Mouse (Mus musculus): ENCODE measurements around the gene Noto.

Noto gene

GRCm38 (mm10) chr6:85423836-85424379 lies at the start of gene Noto:
Noto (plus strand) TSS chr6:85423886.
- no peak for DNase-seq (ENCODE audit: low spot score in 2 of 2)

- DNase-seq (ENCODE audit: low spot score in 2 of 2): peak in 1 of 2 experiments; percentile 33
Observed at GRCm38 (mm10) chr6:85373951-85374733, 49.5 kb upstream of the Noto start, which contains the start of gene Rab11fip5. Rab11fip5 (minus strand) TSS chr6:85374634.

GRCm38 (mm10) chr6:85374734-85375114 lies 49.0 kb upstream of the Noto start:
- DNase-seq (ENCODE audit: low spot score in 2 of 2): peak; percentile 88 to 94

GRCm38 (mm10) chr6:85377066-85377734 lies 46.5 kb upstream of the Noto start:
- DNase-seq (ENCODE audit: low spot score in 2 of 2): no peak

GRCm38 (mm10) chr6:85377876-85378275 lies 45.8 kb upstream of the Noto start:
- no peak for DNase-seq (ENCODE audit: low spot score in 2 of 2)

- no peak for DNase-seq (ENCODE audit: low spot score in 2 of 2)
Observed at GRCm38 (mm10) chr6:85378629-85379028, 45.1 kb upstream of the Noto start.

- DNase-seq (ENCODE audit: low spot score in 2 of 2): peak; percentile 54 to 75
Observed at GRCm38 (mm10) chr6:85380201-85380900, 43.3 kb upstream of the Noto start.

GRCm38 (mm10) chr6:85380901-85381647 lies 42.6 kb upstream of the Noto start:
- no peak for DNase-seq (ENCODE audit: low spot score in 2 of 2)

GRCm38 (mm10) chr6:85381648-85382020 lies 42.1 kb upstream of the Noto start:
- DNase-seq (ENCODE audit: low spot score in 2 of 2): no peak

GRCm38 (mm10) chr6:85382791-85383190 lies 40.9 kb upstream of the Noto start:
- no peak for DNase-seq (ENCODE audit: low spot score in 2 of 2)

- DNase-seq (ENCODE audit: low spot score in 2 of 2): no peak
Observed at GRCm38 (mm10) chr6:85388608-85389007, 35.1 kb upstream of the Noto start.

GRCm38 (mm10) chr6:85391803-85392202 lies 31.9 kb upstream of the Noto start:
- DNase-seq (ENCODE audit: low spot score in 2 of 2): peak; percentile 64 to 72

- DNase-seq (ENCODE audit: low spot score in 2 of 2): no peak
Observed at GRCm38 (mm10) chr6:85395360-85395759, 28.3 kb upstream of the Noto start.

GRCm38 (mm10) chr6:85397165-85397564 lies 26.5 kb upstream of the Noto start:
- peak in 1 of 2 experiments; percentile 30 for DNase-seq (ENCODE audit: low spot score in 2 of 2)

GRCm38 (mm10) chr6:85399715-85400114 lies 24.0 kb upstream of the Noto start:
- no peak for DNase-seq (ENCODE audit: low spot score in 2 of 2)

- DNase-seq (ENCODE audit: low spot score in 2 of 2): no peak
Observed at GRCm38 (mm10) chr6:85402613-85403012, 21.1 kb upstream of the Noto start.

GRCm38 (mm10) chr6:85403039-85403438 lies 20.6 kb upstream of the Noto start:
- no peak for DNase-seq (ENCODE audit: low spot score in 2 of 2)

GRCm38 (mm10) chr6:85409003-85409402 lies 14.7 kb upstream of the Noto start:
- no peak for DNase-seq (ENCODE audit: low spot score in 2 of 2)

- DNase-seq (ENCODE audit: low spot score in 2 of 2): peak in 1 of 2 experiments; percentile 69
Observed at GRCm38 (mm10) chr6:85410771-85411273, 12.9 kb upstream of the Noto start.

GRCm38 (mm10) chr6:85415829-85416228 lies 7.9 kb upstream of the Noto start:
- no peak for DNase-seq (ENCODE audit: low spot score in 2 of 2)

GRCm38 (mm10) chr6:85419150-85419549 lies 4.5 kb upstream of the Noto start:
- no peak for DNase-seq (ENCODE audit: low spot score in 2 of 2)

Measured in cerebellum, postnatal 4 days (tissue).